Mouse (Mus musculus) adrenal gland, adult (tissue): ENCODE measurements around the gene Cyp2c66.
"Not testable (repeated sequence)": the region's sequence is repeated elsewhere in the genome, so short reads cannot be mapped to it uniquely, and the experiment has no call there.

Source experiments
- DNase-seq, 2 experiments: peaks; one replicate each; pipeline ENCODE4 v3.0.0; 2022 to 2023; ENCODE audit warnings: low spot score in 1 of 2; ENCODE audit not compliant: inconsistent age in 2 of 2

Cyp2c66 gene

GRCm38 (mm10) chr19:39113644-39114043 lies at the start of gene Cyp2c66:
Gene Cyp2c66 (plus strand): TSS chr19:39113898.
- no peak for DNase-seq

DNA sequence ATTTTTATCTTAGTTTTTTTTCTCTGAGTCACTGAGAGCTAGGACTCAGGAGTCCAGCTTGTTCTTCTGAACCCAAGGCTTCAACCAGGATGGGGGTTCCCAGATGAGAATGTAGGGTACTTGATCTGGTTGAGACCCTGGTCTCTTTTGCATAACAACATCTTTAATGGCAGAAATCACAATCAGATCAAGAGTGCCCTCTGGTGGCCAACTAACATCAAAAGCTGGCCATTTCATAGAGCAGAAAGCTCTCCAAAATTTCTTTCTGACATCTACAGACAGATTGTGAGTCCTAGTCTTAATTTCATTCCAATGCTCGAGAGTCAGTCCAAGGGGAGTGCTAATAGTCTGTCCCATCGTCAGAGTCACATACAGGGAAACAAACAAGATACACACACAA lies 14.9 kb upstream of the Cyp2c66 start:
- not testable (repeated sequence) for DNase-seq

- not testable (repeated sequence) for DNase-seq
These were observed 43.1 kb downstream of the Cyp2c66 start for GRCm38 (mm10) chr19:39156836-39157235.
